Mouse (Mus musculus) MEL (cell line): ENCODE measurements around the gene Srsf12. TPM values are rescaled to one million over a fixed set of nuclear protein-coding genes. Genes with fewer than 3 reads are reported as not detected.

Experiments
- DNase-seq: peaks from one replicate; pipeline ENCODE4 v3.0.0; 2011; ENCODE audit warnings: low read depth, low spot score
- H3K27ac ChIP-seq: 2 replicates; pipeline ENCODE4 v1.5.1; 2012; ENCODE audit warnings: low read depth, mild to moderate bottlenecking, control low read depth, low read length, moderate library complexity; ENCODE audit not compliant: control insufficient read depth
- H3K27me3 ChIP-seq, 2 experiments: fragments of 150-350 bp in 1 of 2; sonication (generic) in 1 of 2; 2 replicates each; pipeline ENCODE4 v1.6.1; 2012; ENCODE audit warnings: low read length in 2 of 2, mild to moderate bottlenecking in 2 of 2, improper control_type of control experiment in 1 of 2, moderate library complexity in 1 of 2; ENCODE audit not compliant: insufficient read depth in 2 of 2, control insufficient read depth in 1 of 2
- H3K36me3 ChIP-seq, 2 experiments: 2 replicates each; pipeline ENCODE4 v1.6.1; 2012 to 2014; ENCODE audit warnings: low read length in 2 of 2, improper control_type of control experiment in 1 of 2, inconsistent platforms in 1 of 2, mild to moderate bottlenecking in 1 of 2; ENCODE audit not compliant: insufficient read depth in 2 of 2, control insufficient read depth in 1 of 2
- H3K4me1 ChIP-seq, 2 experiments: fragments of 150-350 bp in 1 of 2; sonication (generic) in 1 of 2; 2 replicates each; pipeline ENCODE4 v1.6.1; 2012; ENCODE audit warnings: low read length in 2 of 2, improper control_type of control experiment in 1 of 2, mild to moderate bottlenecking in 1 of 2; ENCODE audit not compliant: insufficient read depth in 2 of 2, control insufficient read depth in 1 of 2
- H3K4me3 ChIP-seq, 2 experiments: fragments of 150-350 bp in 1 of 2; sonication (generic) in 1 of 2; 2 replicates each; pipeline ENCODE4 v1.5.1; 2012; ENCODE audit warnings: low read depth in 2 of 2, low read length in 2 of 2, mild to moderate bottlenecking in 2 of 2, moderate library complexity in 2 of 2, control low read depth in 1 of 2, improper control_type of control experiment in 1 of 2; ENCODE audit not compliant: control insufficient read depth in 1 of 2, insufficient read depth in 1 of 2
- H3K79me2 ChIP-seq: 2 replicates; pipeline ENCODE4 v1.6.1; 2012; ENCODE audit warnings: mild to moderate bottlenecking, low read length, moderate library complexity; ENCODE audit not compliant: control insufficient read depth, poor library complexity, insufficient read depth
- H3K9ac ChIP-seq: 2 replicates; pipeline ENCODE4 v1.6.1; 2012; ENCODE audit warnings: low read depth, mild to moderate bottlenecking, control low read depth, low read length, moderate library complexity; ENCODE audit not compliant: control insufficient read depth, poor library complexity, severe bottlenecking
- H3K9me3 ChIP-seq: fragments of 150-350 bp; sonication (generic); replicated peaks from 2 replicates; pipeline ENCODE4 v1.6.1; 2012; ENCODE audit warnings: mild to moderate bottlenecking, low read length, improper control_type of control experiment, moderate library complexity; ENCODE audit not compliant: insufficient read depth
- BHLHE40 ChIP-seq: IDR thresholded peaks from 2 replicates; pipeline ENCODE4 v1.6.1; 2012; ENCODE audit warnings: low read depth, mild to moderate bottlenecking, inconsistent platforms, low read length, improper control_type of control experiment, borderline replicate concordance
- CHD2 ChIP-seq: IDR thresholded peaks from 2 replicates; pipeline ENCODE4 v1.6.1; 2011; ENCODE audit warnings: low read length, improper control_type of control experiment
- CTCF ChIP-seq, 3 experiments: IDR thresholded peaks in 2 of 3; conservative IDR thresholded peaks in 1 of 3; 2 replicates each; pipeline ENCODE4 v1.5.1; 2011 to 2012; ENCODE audit warnings: low read length in 3 of 3, low read depth in 2 of 3, mild to moderate bottlenecking in 2 of 3, improper control_type of control experiment in 1 of 3, inconsistent platforms in 1 of 3, mixed read lengths in 1 of 3, moderate library complexity in 1 of 3; ENCODE audit not compliant: control insufficient read depth in 1 of 3, insufficient read depth in 1 of 3, poor library complexity in 1 of 3, severe bottlenecking in 1 of 3
- E2F4 ChIP-seq: IDR thresholded peaks from 2 replicates; pipeline ENCODE4 v1.6.1; 2011; ENCODE audit warnings: low read depth, low read length, improper control_type of control experiment, borderline replicate concordance
- EP300 ChIP-seq, 2 experiments: IDR thresholded peaks; 2 replicates each; pipeline ENCODE4 v1.6.1; 2011; ENCODE audit warnings: improper control_type of control experiment in 2 of 2, low read length in 2 of 2, low read depth in 1 of 2, mild to moderate bottlenecking in 1 of 2
- GATA1 ChIP-seq: IDR thresholded peaks from 2 replicates; pipeline ENCODE4 v1.6.1; 2011; ENCODE audit warnings: low read depth, low read length, improper control_type of control experiment
- MAX ChIP-seq: IDR thresholded peaks from 2 replicates; pipeline ENCODE4 v1.6.1; 2011; ENCODE audit warnings: low read length, improper control_type of control experiment
- MAZ ChIP-seq: IDR thresholded peaks from 2 replicates; pipeline ENCODE4 v1.6.1; 2012; ENCODE audit warnings: low read depth, mild to moderate bottlenecking, inconsistent platforms, low read length, improper control_type of control experiment
- MXI1 ChIP-seq: IDR thresholded peaks from 2 replicates; pipeline ENCODE4 v1.6.1; 2011; ENCODE audit warnings: mild to moderate bottlenecking, low read depth, low read length, improper control_type of control experiment
- MYC ChIP-seq: IDR thresholded peaks from 2 replicates; pipeline ENCODE4 v1.6.1; 2011; ENCODE audit warnings: low read depth, mild to moderate bottlenecking, low read length, improper control_type of control experiment, moderate library complexity
- NRF1 ChIP-seq: IDR thresholded peaks from 2 replicates; pipeline ENCODE4 v1.6.1; 2014; ENCODE audit warnings: low read depth, mild to moderate bottlenecking, inconsistent platforms, low read length, improper control_type of control experiment, moderate library complexity; ENCODE audit not compliant: poor library complexity, insufficient read depth, severe bottlenecking
- POLR2A ChIP-seq, 2 experiments: IDR thresholded peaks; 2 replicates each; pipeline ENCODE4 v1.6.1; 2011 to 2012; ENCODE audit warnings: low read length in 2 of 2, mild to moderate bottlenecking in 2 of 2, control low read depth in 1 of 2, improper control_type of control experiment in 1 of 2, low read depth in 1 of 2, moderate library complexity in 1 of 2; ENCODE audit not compliant: control insufficient read depth in 1 of 2, insufficient read depth in 1 of 2, poor library complexity in 1 of 2
- RCOR1 ChIP-seq: IDR thresholded peaks from 2 replicates; pipeline ENCODE4 v1.6.1; 2012; ENCODE audit warnings: low read depth, mild to moderate bottlenecking, inconsistent platforms, low read length, improper control_type of control experiment
- TCF12 ChIP-seq: IDR thresholded peaks from 2 replicates; pipeline ENCODE4 v1.6.1; 2014; ENCODE audit warnings: low read depth, mild to moderate bottlenecking, inconsistent platforms, low read length, improper control_type of control experiment, moderate library complexity
- UBTF ChIP-seq: IDR thresholded peaks from 2 replicates; pipeline ENCODE4 v1.6.1; 2012; ENCODE audit warnings: low read depth, mild to moderate bottlenecking, inconsistent platforms, low read length, improper control_type of control experiment, moderate library complexity, borderline replicate concordance; ENCODE audit not compliant: insufficient read depth
- USF1 ChIP-seq: IDR thresholded peaks from 2 replicates; pipeline ENCODE4 v1.6.1; 2014; ENCODE audit warnings: low read depth, mild to moderate bottlenecking, inconsistent platforms, low read length, improper control_type of control experiment, moderate library complexity
- USF2 ChIP-seq, 2 experiments: IDR thresholded peaks; 2 replicates each; pipeline ENCODE4 v1.6.1; 2011 to 2012; ENCODE audit warnings: improper control_type of control experiment in 2 of 2, low read length in 2 of 2, borderline replicate concordance in 1 of 2, inconsistent platforms in 1 of 2, low read depth in 1 of 2, mild to moderate bottlenecking in 1 of 2; ENCODE audit not compliant: insufficient read depth in 1 of 2
- ZNF384 ChIP-seq: IDR thresholded peaks from 2 replicates; pipeline ENCODE4 v1.6.1; 2012; ENCODE audit warnings: low read depth, mild to moderate bottlenecking, inconsistent platforms, low read length, improper control_type of control experiment
- polyA plus RNA-seq, 2 experiments: library from polyadenylated mRNA; stranded (reverse) in 1 of 2; unstranded in 1 of 2; fragments of >175 nt in 1 of 2; fragments of >200 nt in 1 of 2; gene quantifications; 2 replicates each; pipeline versions ENCODE4 v1.2.1 to v1.2.4; 2012; ENCODE audit warnings: low replicate concordance in 2 of 2, low read depth in 1 of 2; ENCODE audit not compliant: insufficient read length in 2 of 2, insufficient read depth in 1 of 2, missing spikeins in 1 of 2
- total RNA-seq: library from RNA; depleted of rRNA; stranded (reverse); fragments of 300-350 nt; gene quantifications from 2 replicates; pipeline ENCODE4 v1.2.3, GENCODE M21; 2012

The Srsf12 gene
- total and polyA plus RNA-seq, 3 experiments = not detected

GRCm38 (mm10) chr4:33188164-33188563, 20.6 kb upstream of the Srsf12 start:
- Histone ChIP-seq H3K4me1 (no peaks in the 10 kb centered on the region), H3K36me3 (no peaks in the 10 kb centered on the region), H3K27ac (no peak overlapping the region), H3K9me3 (no peaks in the 10 kb centered on the region), H3K79me2 (no peaks in the 10 kb centered on the region), H3K27me3 (peaks cover 0 to 4% of the 10 kb centered on the region in 2 experiments; a peak in 3 of 4 replicates), H3K4me3 (no peak overlapping the region), H3K9ac (no peak overlapping the region)
- DNase-seq = no peak
- TF ChIP-seq MXI1 (no peak), USF2 (IDR thresholded peaks at IDR 0.05; ENCODE audit: borderline replicate concordance in 1 of 2, insufficient read depth in 1 of 2, low read depth in 1 of 2, low read length in 2 of 2) (no peak)

- no peak for DNase-seq
- TF ChIP-seq BHLHE40 (no peak), NRF1 (no peak), USF1 (no peak), MXI1 (no peak), POLR2A (IDR thresholded peaks at IDR 0.05; ENCODE audit: control insufficient read depth in 1 of 2, insufficient read depth in 1 of 2, low read depth in 1 of 2, low read length in 2 of 2, poor library complexity in 1 of 2) (no peak), USF2 (IDR thresholded peaks at IDR 0.05; ENCODE audit: borderline replicate concordance in 1 of 2, insufficient read depth in 1 of 2, low read depth in 1 of 2, low read length in 2 of 2) (no peak), CHD2 (no peak), UBTF (no peak), ZNF384 (no peak), GATA1 (no peak), MYC (no peak), MAX (no peak)
- Histone ChIP-seq H3K27ac (no peak overlapping the region), H3K27me3 (peaks cover 0 to 4% of the 10 kb centered on the region in 2 experiments; a peak in 2 of 4 replicates), H3K9ac (no peak overlapping the region), H3K79me2 (no peaks in the 10 kb centered on the region), H3K4me1 (no peaks in the 10 kb centered on the region), H3K9me3 (no peaks in the 10 kb centered on the region), H3K36me3 (no peaks in the 10 kb centered on the region), H3K4me3 (no peak overlapping the region)
Observed at GRCm38 (mm10) chr4:33188781-33189734, 19.7 kb upstream of the Srsf12 start.

DNA sequence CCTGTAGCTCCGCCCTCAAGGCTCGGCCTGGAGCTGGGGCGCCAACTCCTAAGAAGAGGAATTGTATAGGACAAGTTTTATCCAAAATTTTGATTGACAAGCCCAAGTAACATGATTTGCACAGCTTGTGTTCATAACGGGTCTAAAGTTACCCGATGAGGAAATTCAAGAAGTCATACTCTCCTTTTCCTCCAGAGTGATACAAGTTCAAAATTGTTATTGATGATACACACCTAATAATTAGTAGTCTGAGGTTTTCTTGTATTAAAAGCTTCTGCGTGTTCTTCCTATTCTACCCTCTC, 19.1 kb upstream of the Srsf12 start, which contains the start of gene Pm20d2:
Pm20d2 (minus strand) TSS at position 3 of the 302 bp plus-strand sequence.
- H3K9me3 ChIP-seq = no peaks in the 10 kb centered on the region
- no peak for DNase-seq
- H3K79me2 ChIP-seq = no peaks in the 10 kb centered on the region
- no peaks in the 10 kb centered on the region for H3K36me3 ChIP-seq
- peaks cover 0 to 4% of the 10 kb centered on the region in 2 experiments; a peak in 2 of 4 replicates for H3K27me3 ChIP-seq
- no peaks in the 10 kb centered on the region for H3K4me1 ChIP-seq
- H3K4me3 ChIP-seq = no peak within 1 kb of the TSS
- no peak within 1 kb of the TSS for H3K9ac ChIP-seq
- no peak within 1 kb of the TSS for H3K27ac ChIP-seq
- no peak for TF ChIP-seq TCF12
- no peak for TF ChIP-seq USF1
- TF ChIP-seq CHD2 = no peak
- TF ChIP-seq E2F4 = no peak
- no peak for TF ChIP-seq MAZ
- TF ChIP-seq USF2 (IDR thresholded peaks at IDR 0.05; ENCODE audit: borderline replicate concordance in 1 of 2, insufficient read depth in 1 of 2, low read depth in 1 of 2, low read length in 2 of 2) = no peak
- no peak for TF ChIP-seq RCOR1
- TF ChIP-seq UBTF = no peak
- no peak for TF ChIP-seq EP300 (IDR thresholded peaks at IDR 0.05; ENCODE audit: low read depth in 1 of 2, low read length in 2 of 2)
- TF ChIP-seq MYC = no peak
- no peak for TF ChIP-seq CTCF (IDR thresholded peaks at IDR 0.05 in 2 of 3, conservative IDR thresholded peaks at IDR 0.05 in 1 of 3; ENCODE audit: control insufficient read depth in 1 of 3, insufficient read depth in 1 of 3, low read depth in 2 of 3, low read length in 3 of 3, poor library complexity in 1 of 3, severe bottlenecking in 1 of 3)
